Mouse (Mus musculus): Measurements from ENCODE around the gene Gm45713.
A peak's percentile ranks its signal among the peaks of the same experiment; 100 is the strongest.

Gm45713 gene

DNA sequence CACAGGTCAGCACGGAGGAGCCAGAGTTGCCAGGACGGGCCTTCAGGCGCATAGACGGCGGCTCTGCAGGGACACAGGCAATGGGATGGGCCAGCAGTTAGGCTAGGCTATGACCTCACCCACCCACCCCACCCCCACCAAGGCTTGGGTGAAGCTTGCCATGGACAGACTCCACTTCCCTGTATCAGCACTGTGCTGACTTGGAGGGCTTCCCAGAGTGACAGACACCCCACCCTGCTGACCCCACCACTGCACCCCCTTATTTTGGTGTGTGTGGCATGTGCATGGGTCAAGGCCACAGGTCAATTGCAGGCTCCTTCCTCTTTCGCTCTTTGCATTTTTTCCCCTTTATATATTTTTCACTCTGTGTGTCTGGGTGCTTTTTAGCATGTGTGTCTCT is 40.7 kb downstream of the Gm45713 start:
- no peak for DNase-seq (ENCODE audit: low read depth)

DNA sequence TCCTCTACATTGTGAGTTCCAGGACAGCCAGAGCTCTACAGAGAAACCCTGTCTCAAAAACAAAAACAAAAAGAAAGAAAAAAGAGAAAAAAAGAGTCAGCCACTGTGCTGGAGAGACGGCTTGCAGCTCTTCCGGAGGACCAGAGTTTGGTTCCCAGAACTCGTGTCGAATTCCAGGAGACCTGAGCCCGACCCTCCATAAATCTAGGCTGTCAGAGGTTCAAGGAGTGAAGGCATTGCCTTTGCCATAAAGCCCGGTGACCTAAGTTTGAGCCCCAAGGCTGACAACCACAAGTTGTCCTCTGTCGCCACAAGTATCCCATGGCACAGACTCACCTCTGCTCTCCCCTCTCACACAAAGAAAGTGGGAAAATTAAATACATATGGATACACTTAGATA is 41.9 kb downstream of the Gm45713 start:
- no peak for DNase-seq (ENCODE audit: low read depth)

DNA sequence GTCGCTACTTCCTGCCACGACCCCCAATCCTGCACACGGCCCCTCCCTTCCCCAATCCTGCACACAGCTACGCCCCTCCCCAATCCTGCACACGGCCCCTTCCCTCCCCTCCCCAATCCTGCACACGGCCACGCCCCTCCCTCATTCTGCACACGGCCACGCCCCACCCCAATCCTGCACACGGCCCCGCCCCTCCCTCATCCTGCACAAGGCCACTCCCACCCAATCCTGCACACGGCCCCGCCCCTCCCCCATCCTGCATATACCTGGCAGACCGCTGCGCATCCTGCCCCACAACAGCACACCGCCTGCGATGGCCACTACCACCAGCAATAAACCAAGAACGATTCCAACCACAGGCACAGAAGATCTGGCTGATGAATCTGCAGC is 42.5 kb downstream of the Gm45713 start:
- DNase-seq (ENCODE audit: low read depth), result no peak

DNA sequence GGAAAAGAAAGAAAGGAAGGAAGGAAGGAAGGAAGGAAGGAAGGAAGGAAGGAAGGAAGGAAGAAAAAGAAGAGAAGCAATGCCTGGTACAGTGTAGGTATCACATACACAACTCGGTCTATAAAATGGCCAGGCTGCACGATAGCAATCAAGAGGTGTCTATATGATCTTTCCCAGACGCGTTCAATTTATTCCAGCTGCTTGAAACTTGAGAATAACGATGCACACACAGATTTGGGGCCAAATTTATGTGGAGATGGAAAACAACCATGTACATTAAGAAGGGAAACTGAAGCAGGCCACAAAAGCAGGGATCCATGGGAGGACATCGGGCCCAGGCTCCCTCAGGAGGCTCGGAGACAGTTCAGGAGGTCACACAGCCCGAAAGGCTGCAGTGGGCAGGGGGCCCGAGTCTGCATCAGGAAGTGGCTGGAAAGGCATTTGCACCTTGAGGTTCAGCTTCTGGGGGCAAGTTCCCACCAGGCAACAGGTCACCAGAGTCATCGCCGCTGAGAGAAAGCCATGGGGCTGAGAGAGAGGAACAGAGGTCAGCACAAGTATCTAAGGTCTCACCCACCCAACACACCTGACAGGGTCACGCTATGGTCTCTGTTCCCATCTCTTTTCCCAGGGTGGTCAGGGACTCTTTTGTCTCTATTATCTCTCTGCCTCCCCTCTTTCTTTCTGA is 43.1 kb downstream of the Gm45713 start:
- DNase-seq (ENCODE audit: low read depth), result no peak

DNA sequence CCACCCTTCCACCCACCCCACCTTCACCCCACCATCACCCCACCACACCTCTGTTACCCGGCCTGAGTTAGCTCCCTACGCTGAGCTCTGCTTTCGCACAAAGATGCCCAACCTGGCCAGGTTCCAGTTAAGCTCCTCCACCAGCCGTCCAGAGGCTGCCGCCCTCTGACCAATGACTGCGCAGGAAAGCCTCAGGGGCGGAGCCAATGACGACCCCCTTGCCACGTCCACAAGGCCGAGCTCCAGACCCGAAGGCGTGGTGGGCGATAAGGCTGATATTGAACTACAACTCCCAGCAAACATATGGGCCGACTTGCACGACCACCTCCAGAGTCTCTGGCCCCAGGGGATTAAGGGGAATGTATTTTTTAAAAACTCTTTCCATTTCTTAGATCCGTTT is 44.0 kb downstream of the Gm45713 start, which contains the start of gene Rcn3:
Gene Rcn3, minus strand, starts transcription at position 174 of the 400 bp plus-strand sequence.
- DNase-seq (ENCODE audit: low read depth), result peak; percentile 65

DNA sequence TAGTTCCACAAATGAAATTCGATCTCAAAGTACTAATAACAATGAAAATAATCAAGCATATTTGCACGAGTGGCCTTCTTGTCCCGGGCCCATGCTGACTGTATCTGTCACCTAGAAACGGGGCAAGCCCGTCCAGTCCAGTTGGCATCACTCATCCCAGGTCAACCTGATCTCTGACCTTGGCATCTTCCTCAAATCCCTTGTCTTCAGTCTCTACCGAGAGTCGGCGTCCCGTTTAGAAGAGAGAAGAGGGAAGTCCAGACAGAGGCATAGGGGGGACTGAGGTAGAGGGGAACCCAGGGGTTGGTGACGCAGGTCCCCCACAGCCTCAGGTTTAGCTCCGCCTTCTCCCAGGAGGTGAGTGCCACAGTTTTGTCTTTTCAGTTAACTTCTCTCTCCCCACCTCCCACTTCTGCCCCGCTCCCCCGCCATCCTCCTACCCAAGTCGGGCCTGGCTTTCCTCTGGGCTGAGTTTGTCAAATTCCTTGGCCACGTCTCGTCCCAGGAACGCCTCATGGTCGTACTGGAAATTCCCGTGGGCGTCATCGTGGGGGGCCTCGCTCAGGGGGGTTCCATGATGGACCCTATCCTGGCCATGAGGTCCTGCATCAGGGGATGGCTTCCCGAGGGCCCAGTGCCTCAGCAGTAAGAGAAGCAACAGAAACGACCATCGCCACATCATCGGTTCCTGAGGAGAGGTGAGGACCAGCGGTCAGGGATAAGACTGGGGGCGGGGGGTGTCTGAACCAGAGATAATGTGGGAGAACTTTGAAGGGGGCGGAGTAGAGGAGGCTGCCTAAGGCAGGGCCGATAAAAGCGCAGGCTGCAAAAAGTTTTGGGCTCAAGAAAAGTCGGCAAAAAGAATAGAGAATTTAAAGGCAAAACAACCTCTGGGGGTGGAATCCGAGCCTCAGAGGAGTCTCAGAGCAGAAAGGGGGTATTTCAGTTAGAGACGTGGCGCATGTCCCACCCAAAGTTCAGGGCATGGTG is 44.7 kb downstream of the Gm45713 start:
- no peak for DNase-seq (ENCODE audit: low read depth)

DNA sequence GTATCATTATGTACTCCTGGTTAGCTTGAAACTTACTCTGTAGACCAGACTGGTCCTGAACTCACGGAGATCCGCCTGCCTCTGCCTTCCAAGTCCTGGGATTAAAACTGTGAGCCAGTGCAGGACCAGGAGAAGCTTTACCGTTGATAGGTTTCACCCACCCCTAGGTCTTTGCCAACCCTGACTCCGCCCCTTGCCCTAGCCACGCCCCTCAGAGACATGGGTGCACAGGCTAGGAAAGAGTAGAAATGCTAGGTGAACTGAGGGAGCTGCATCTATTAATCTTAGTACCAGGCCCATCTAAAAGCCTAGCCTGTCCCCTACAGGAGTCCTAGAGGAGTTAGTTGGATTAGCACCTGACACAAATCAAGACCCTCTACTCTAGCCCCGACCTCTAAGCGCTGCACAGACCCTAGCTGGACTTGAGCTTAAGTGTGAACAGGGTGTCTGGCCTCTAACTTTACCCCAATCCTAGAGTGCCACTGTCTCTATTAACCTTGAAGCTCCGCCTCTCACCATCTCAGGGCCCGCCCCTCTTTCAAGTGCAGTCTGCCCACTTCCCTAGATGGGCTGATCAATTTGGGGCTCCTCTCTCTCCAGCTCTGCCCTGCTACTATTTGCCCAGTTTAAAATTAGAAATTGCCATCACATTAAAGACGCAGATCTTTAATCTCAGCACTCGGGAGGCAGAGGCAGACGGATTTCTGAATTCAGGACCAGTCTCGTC is 45.6 kb downstream of the Gm45713 start:
- no peak for DNase-seq (ENCODE audit: low read depth)

DNA sequence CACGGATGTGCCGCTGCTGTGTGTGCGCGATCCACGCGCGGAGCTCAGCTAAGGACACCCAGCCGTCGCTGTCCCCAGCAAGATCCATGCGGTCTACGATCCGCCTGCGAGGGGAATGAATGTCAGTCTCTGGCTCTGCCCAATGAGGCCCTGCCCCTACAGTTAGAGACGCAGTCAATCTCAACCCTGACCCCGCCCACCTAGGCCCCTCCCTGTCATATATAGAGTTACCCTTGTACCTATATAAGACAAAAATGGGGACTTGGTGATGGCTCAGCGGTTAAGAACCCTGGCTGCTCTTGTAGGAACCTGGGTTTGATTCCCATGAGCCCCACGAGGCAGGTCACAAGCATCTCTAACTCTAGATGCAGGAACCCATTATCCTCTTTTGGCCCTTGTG is 47.4 kb downstream of the Gm45713 start:
- no peak for DNase-seq (ENCODE audit: low read depth)

DNA sequence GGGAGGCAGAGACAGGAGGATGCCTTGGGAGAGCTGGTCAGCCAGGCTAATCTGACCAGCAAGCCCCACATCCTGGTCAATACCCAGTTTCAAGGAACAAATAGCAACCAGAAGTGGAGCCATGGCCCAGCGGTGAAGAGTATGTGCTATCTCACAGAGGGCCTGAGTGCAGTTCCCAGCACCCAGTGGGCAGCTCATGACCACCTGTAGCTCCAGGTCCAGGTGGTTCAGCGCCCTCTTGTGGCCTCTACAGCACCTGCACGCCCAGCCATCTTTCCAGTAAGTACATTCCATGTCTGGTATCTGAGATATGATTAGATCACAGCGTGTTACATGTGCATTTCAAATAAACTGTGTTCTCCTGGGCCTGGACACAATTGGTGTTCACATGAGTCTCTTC is 49.9 kb downstream of the Gm45713 start:
- DNase-seq (ENCODE audit: low read depth), result no peak

DNA sequence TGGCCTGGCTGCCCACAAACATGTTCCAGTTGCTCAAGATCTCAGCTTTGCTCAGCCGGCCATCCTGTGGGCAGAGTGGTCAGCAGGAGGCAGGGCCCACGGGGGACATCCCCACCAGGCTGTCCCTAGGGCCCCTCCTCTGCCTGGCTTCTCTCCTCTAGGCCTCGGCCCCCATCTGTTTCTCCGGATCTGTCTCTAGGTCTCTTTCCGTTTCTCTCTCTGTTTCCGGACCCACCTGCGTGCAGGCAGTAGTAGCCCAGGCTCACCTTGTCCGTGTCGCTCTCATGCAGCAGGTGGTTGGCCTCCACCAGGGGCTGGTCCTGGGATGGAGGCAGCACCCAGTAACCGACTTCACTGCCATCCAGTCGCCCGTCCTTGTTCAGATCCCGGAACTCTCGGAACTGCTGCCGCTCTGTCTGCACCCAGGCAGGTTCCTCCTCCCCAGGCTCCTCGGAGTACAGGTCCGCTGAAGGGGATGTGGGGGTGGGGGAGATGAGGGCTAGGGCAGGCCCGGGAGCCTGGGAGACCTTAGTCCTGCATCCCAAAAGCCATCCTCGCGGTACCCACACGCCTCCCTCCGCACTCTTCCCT is 52.6 kb downstream of the Gm45713 start:
- no peak for DNase-seq (ENCODE audit: low read depth)

DNA sequence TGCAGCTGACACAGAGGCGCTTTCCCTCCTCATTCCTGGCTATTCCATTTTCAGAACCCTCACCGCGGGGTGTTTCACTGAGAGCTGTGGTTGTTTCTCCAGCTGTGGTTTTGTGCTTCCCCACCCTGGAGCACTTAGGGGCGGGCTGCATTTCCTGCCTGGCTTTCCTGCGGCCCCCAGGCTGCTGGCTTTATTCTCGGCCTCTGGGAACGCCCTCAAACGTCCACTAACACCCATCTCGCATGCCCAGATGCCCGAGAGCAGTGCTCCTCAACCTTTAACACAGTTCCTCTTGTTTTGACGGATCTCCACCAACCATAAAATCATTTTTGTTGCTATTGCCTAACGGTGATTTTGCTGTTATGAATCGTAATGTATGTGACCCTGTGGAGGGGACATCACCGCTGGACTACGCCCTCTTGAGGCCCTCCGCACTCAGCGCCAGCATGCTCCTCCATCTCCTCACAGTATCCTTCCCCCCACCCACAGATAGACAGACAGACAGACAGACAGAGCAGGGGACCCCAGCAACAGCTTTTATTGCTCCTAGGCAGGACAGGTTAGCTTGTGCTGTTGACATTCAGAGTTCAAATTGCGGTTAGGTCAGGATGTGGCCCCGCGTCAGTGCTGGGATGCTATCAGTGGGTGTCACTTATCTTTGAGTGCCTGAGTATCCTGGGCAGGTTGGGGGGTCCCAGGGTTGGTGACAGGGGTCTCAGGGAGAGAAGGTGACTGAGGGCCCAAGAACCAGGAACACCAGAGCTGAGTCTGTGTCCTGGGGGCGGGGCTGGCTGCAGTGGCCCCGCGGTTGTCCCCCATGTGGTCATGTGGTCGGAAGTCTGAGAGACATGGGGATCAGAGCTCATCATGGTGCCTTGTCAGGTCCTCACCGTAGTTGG is 53.4 kb downstream of the Gm45713 start:
- no peak for DNase-seq (ENCODE audit: low read depth)

DNA sequence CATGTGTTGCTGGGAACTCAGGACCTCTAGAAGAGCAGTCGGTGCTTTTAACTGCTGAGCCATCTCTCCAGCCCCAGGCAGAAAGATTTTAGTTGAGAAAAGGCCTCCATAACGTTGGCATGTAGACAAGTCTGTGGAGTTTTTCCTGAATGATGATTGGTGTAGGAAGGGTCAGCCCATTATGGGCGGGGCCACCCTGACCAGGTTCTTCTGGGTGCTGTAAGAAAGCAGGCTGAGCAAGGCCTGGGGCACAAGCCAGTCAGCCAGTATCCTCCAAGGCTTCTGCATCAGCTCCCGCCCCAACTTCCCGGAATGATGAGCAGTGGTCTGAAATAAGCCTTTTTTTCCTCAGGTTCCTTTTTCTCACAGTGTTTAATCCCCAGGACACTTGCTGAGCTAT is 55.0 kb downstream of the Gm45713 start:
- no peak for DNase-seq (ENCODE audit: low read depth)

DNA sequence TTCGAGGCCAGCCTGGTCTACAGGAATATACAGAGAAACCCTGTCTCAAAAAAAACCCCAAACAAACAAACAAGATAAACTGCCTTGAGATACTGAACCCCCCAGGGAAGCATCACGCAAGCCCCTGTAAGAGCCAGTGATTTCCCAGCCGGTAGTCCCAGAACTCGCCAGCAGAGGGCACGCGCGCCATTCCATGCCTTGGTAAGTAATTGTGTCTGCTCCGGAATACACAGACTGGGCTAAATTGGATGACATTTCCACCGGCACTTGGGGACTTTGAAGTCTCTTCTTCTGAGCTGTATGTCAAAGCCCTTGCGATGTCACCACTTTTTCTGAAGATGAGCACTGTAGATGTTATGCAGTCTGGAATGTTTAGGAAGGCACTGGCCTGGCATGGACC is 56.2 kb downstream of the Gm45713 start:
- peak; percentile 87 for DNase-seq (ENCODE audit: low read depth)

DNA sequence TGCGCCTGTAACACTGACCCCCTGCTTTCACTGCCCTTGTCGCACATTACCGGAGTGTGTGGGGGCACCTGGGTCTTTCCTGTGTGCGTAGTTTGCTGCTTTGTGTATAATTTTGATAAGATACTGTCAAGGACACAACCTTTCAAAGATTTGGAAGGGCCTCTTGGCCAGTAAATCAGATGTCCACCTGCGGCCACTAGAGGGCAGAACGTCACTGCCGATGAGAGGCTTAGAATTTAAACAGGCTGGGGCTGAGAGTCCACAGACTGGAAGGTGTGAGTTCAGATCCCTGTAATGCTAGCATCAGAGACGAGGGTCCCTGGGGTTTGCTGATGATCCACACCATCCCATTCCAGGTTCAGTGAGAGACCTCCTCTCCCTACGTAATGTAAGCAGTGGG is 57.5 kb downstream of the Gm45713 start:
- peak; percentile 67 for DNase-seq (ENCODE audit: low read depth)

DNA sequence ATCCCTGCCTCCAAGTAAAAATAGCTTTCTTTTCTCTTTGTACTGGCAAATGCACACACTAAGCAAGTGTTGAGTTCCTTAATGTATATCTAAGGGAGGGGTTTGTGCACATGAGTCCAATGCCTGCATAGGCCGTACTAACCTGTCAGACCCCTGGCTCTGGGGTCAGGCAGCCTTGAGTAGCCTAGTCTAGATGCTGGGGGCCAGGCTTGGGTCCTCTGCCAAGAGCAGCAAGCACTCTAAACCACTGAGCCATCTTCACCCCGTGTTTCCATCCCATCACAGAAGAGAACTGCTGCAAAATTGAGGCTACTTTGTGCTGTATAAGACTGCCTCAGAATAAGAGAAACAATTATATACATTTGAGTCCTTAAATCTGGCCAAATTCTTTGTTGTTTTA is 58.2 kb downstream of the Gm45713 start:
- no peak for DNase-seq (ENCODE audit: low read depth)

DNA sequence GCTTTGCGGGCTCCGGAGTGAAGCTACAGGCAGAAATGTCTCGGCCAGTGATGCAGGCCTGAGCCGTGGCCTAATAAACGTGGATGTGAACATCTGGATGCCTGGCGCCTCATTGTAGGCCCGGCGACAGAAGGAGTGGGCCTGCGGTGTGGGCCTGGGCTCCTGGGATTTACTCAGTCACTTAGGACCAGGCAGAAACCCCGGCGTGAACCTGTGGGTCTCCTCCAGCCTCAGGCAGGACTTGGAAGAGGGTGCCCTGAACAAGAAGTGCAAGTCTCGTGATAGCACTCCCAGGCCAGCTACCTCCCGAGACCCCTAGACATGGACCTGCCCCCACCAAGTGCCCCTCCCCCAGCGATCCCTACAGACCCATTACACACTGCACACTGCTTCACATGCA is 58.7 kb downstream of the Gm45713 start:
- DNase-seq (ENCODE audit: low read depth), result no peak

DNA sequence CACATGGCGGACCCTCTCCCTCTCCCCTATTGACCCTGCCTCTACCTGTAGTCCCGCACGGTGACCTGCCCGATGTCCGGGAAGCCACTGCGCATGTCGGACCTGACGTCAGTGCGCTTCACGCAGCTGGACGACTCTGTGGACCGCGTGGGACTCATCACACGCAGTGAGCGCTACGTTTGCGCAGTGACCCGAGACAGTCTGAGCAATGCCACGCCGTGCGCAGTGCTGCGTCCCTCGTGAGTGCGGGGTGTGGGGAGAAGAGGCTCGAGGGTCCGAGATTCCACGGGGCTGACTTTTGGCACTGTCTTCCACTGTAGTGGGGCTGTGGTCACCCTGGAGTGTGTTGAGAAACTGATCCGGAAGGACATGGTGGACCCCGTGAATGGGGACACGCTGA is 59.5 kb downstream of the Gm45713 start:
- no peak for DNase-seq (ENCODE audit: low read depth)
